Mouse (Mus musculus) hindbrain, embryonic 11.5 days (tissue): ENCODE measurements at regions not wholly inside any gene's neighbourhood (a gene's known extent, or its start where the extent isn't known, plus 50 kb on each side); places are given as distances from the start of the nearest gene placed in this dataset.

Experiments used
- ATAC-seq: fragments of 200-750 bp; cut with Nextera tagmentation; 2 replicates; pipeline ENCODE4 v1.8.0; 2017; ENCODE audit warnings: mild to moderate bottlenecking, moderate TSS enrichment, moderate library complexity; ENCODE audit not compliant: low FRiP score
- DNase-seq: peaks from one replicate; pipeline ENCODE4 v3.0.0-alpha.2; 2015; ENCODE audit warnings: low spot score
- H3K27ac ChIP-seq: fragments of 300-500 bp; sonication (generic); 2 replicates; pipeline ENCODE4 v1.5.1; 2014; ENCODE audit warnings: mild to moderate bottlenecking, low read depth, low read length
- H3K27me3 ChIP-seq: fragments of 300-500 bp; sonication (generic); 2 replicates; pipeline ENCODE4 v1.6.1; 2014; ENCODE audit warnings: mild to moderate bottlenecking, low read length, moderate library complexity, mixed read lengths; ENCODE audit not compliant: control insufficient read depth, insufficient read depth
- H3K36me3 ChIP-seq: fragments of 300-500 bp; sonication (generic); 2 replicates; pipeline ENCODE4 v1.6.1; 2014; ENCODE audit warnings: mild to moderate bottlenecking, low read length, moderate library complexity, mixed read lengths; ENCODE audit not compliant: control insufficient read depth, insufficient read depth
- H3K4me1 ChIP-seq: fragments of 300-500 bp; sonication (generic); replicated peaks from 2 replicates; pipeline ENCODE4 v1.6.1; 2014; ENCODE audit warnings: low read length, mixed read lengths; ENCODE audit not compliant: control insufficient read depth, insufficient read depth
- H3K4me2 ChIP-seq: fragments of 300-500 bp; sonication (generic); replicated peaks from 2 replicates; pipeline ENCODE4 v1.6.1; 2014; ENCODE audit warnings: mild to moderate bottlenecking, low read depth, low read length
- H3K4me3 ChIP-seq: fragments of 300-500 bp; sonication (generic); 2 replicates; pipeline ENCODE4 v1.5.1; 2014; ENCODE audit warnings: low read depth, low read length
- H3K9ac ChIP-seq: fragments of 300-500 bp; sonication (generic); 2 replicates; pipeline ENCODE4 v1.6.1; 2014; ENCODE audit warnings: low read depth, low read length
- H3K9me3 ChIP-seq: fragments of 300-500 bp; sonication (generic); 2 replicates; pipeline ENCODE4 v1.6.1; 2016; ENCODE audit warnings: low read length; ENCODE audit not compliant: control insufficient read depth
- WGBS: fragments of 180-500 bp; shearing (Covaris S2); extraction: QIAGEN DNeasy Blood & Tissue Kit; methylation state at CpG from one replicate; pipeline ENCODE4 v1.1.7; 2014; 5-methylcytosine and 5-hydroxymethylcytosine counted together

GRCm38 (mm10) chr12:110154225-110154962, 124.5 kb upstream of the Dio3 start:
- Histone ChIP-seq H3K27ac (no peak overlapping the region), H3K9me3 (no peaks in the 10 kb centered on the region), H3K9ac (no peak overlapping the region), H3K36me3 (no peaks in the 10 kb centered on the region), H3K4me2 (no peak overlapping the region), H3K4me1 (no peaks in the 10 kb centered on the region), H3K4me3 (no peak overlapping the region), H3K27me3 (no peaks in the 10 kb centered on the region)
- DNase-seq (no peak), ATAC-seq (no peak)
- 86% methylated on average over 8 of the region's 8 CpGs for WGBS

DNA sequence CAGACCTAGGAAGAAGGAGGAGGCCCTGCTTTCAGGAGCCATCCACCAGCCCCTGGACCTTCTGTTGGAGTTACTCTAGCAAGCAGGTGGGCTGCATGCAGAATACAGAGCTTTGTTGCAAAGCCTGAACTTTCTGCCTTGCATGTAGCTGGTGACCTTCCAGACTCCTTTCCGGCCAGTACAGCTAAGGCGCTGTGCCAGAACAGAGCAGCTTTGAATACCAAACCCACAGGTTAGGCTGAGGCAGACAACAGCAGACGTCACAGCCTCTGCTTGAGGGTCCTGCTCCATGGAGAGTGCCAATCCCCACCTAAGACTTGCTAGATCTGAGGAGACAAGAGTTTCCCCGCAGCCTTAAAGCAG, 123.9 kb upstream of the Dio3 start:
- Histone ChIP-seq H3K4me2 (no peak overlapping the region), H3K4me3 (no peak overlapping the region)
- WGBS = 86% methylated on average over 4 of the region's 4 CpGs

GRCm38 (mm10) chr12:110156441-110156840, 122.4 kb upstream of the Dio3 start:
- Histone ChIP-seq H3K27ac (no peak overlapping the region), H3K4me1 (no peaks in the 10 kb centered on the region), H3K4me3 (no peak overlapping the region), H3K36me3 (no peaks in the 10 kb centered on the region), H3K9ac (no peak overlapping the region), H3K27me3 (no peaks in the 10 kb centered on the region), H3K4me2 (no peak overlapping the region), H3K9me3 (no peaks in the 10 kb centered on the region)
- ATAC-seq (no peak), DNase-seq (no peak)
- 39% methylated on average over 8 of the region's 8 CpGs for WGBS

More for the DNA sequence above, 123.9 kb upstream of the Dio3 start:
- Histone ChIP-seq H3K9ac (no peak overlapping the region), H3K27ac (no peak overlapping the region), H3K27me3 (no peaks in the 10 kb centered on the region), H3K36me3 (no peaks in the 10 kb centered on the region), H3K9me3 (no peaks in the 10 kb centered on the region), H3K4me1 (no peaks in the 10 kb centered on the region)
- DNase-seq (no peak), ATAC-seq (no peak)

DNA sequence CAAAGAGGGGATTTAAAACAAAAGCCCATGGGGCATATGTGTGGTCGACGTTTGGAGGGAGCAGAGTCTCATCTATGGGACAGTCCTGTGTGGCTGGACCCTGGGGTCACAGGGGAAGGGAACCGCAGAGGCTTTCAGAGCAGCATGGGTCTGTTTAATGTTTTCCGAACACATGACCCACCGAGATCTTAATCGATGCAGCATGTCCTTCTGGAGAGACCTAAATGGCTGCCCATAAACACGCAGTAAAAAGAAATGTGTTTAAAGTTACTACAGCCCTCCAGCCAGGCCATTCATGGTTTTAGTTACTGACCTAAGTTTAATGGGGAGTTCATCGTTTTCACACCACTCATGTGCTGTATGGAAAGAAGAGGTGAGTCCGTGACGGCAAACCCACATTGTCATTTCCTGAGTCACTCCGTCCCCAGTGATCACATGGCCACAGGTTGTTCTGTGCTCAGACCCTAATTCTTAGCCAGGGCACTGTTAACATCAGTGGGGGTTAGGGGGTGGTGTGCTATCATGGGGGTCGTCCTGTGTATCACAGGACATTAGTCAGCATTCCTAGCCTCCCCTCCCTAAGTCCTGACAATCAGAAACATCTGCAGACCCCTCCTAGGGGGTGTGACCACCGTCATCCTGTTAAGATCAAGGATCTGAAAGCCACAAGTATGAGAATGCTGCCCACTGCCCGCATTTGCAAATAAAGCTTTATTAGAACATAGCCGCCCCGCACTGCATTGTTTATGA, 120.7 kb upstream of the Dio3 start:
- Histone ChIP-seq H3K9ac (no peak overlapping the region), H3K4me2 (no peak overlapping the region), H3K4me1 (no peaks in the 10 kb centered on the region), H3K36me3 (no peaks in the 10 kb centered on the region), H3K9me3 (no peaks in the 10 kb centered on the region), H3K4me3 (no peak overlapping the region), H3K27me3 (no peaks in the 10 kb centered on the region), H3K27ac (no peak overlapping the region)
- DNase-seq (no peak), ATAC-seq (no peak)
- 70% methylated on average over 16 of the region's 16 CpGs for WGBS

DNA sequence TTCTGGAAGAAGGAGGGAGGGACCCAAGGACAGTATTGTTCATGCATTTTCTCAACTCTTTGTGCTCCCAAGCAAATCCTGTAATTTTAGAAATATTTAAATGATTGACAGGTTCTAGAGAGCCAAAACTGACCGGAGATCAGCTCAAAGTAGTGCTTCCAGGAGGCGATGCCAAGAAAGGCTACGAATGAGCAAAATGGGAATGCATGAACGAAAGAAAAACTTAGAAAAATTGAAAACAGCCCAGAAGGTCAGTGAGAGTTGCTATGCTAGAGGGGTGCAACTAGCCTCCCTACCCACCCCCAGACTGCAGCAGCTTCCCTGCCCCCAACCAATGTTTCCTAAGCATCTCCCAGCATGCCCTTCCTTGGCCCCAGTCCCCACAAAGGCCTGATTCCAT, 117.6 kb upstream of the Dio3 start:
- WGBS = 83% methylated on average over 4 of the region's 4 CpGs
- no peaks in the 10 kb centered on the region for H3K4me1 ChIP-seq
- no peak overlapping the region for H3K27ac ChIP-seq
- no peak overlapping the region for H3K4me3 ChIP-seq
- no peaks in the 10 kb centered on the region for H3K9me3 ChIP-seq
- no peaks in the 10 kb centered on the region for H3K36me3 ChIP-seq
- H3K9ac ChIP-seq = no peak overlapping the region
- no peak overlapping the region for H3K4me2 ChIP-seq
- DNase-seq (no peak), ATAC-seq (no peak)
- H3K27me3 ChIP-seq = no peaks in the 10 kb centered on the region

DNA sequence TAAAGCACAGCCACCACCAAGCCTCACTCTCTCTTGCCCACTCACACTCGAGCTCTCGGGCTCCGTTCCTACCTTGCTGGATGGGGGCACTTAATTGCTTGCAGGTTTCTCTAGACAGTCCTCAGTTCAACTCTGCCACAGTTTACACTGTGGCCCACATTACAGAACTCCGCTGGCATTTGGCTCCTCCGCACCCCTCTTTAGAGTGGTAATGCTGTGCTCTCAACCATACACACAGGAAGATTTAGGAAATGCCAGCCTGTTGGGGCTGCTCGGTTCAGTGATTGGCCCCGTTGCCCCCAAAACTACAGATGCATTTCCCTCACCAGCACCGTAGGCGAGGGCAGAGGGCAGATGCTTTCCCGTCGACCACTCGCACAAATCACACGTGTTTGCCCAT, 113.4 kb upstream of the Dio3 start:
- Histone ChIP-seq H3K9ac (no peak overlapping the region), H3K27me3 (no peaks in the 10 kb centered on the region), H3K27ac (no peak overlapping the region), H3K4me2 (no peak overlapping the region), H3K4me3 (no peak overlapping the region), H3K4me1 (no peaks in the 10 kb centered on the region), H3K9me3 (no peaks in the 10 kb centered on the region), H3K36me3 (no peaks in the 10 kb centered on the region)
- ATAC-seq (no peak), DNase-seq (no peak)
- WGBS = 75% methylated on average over 13 of the region's 13 CpGs

DNA sequence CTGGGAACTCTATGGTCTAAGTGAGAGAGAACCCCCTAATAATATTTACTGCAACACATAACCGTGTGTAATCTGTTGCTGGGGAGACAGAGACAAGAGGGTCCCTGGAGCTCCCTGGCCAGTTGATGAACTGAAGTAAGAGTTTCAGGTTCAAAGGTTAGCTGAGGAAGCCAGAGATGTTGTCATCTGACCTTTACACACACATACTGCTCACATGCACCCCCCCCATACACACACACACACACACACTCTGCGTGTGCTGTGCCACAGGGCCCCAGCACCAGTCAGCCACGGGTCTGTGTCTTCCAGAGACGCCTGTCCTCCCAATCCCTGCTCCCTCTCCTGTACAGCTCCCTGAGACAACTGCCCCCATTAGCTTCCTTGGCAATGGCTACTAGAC, 110.5 kb upstream of the Dio3 start:
- Histone ChIP-seq H3K4me1 (no peaks in the 10 kb centered on the region), H3K27ac (no peak overlapping the region), H3K9me3 (no peaks in the 10 kb centered on the region), H3K27me3 (no peaks in the 10 kb centered on the region), H3K36me3 (no peaks in the 10 kb centered on the region), H3K9ac (no peak overlapping the region), H3K4me2 (no peak overlapping the region), H3K4me3 (no peak overlapping the region)
- 88% methylated on average over 4 of the region's 4 CpGs for WGBS
- DNase-seq (no peak), ATAC-seq (no peak)

- Histone ChIP-seq H3K27me3 (no peaks in the 10 kb centered on the region), H3K27ac (no peak overlapping the region), H3K4me3 (no peak overlapping the region), H3K9ac (no peak overlapping the region), H3K9me3 (no peaks in the 10 kb centered on the region), H3K4me2 (no peak overlapping the region), H3K36me3 (no peaks in the 10 kb centered on the region), H3K4me1 (no peaks in the 10 kb centered on the region)
- 96% methylated on average over 1 of the region's 1 CpGs for WGBS
- ATAC-seq (no peak), DNase-seq (no peak)
Observed at GRCm38 (mm10) chr12:110169261-110169660, 109.6 kb upstream of the Dio3 start.

DNA sequence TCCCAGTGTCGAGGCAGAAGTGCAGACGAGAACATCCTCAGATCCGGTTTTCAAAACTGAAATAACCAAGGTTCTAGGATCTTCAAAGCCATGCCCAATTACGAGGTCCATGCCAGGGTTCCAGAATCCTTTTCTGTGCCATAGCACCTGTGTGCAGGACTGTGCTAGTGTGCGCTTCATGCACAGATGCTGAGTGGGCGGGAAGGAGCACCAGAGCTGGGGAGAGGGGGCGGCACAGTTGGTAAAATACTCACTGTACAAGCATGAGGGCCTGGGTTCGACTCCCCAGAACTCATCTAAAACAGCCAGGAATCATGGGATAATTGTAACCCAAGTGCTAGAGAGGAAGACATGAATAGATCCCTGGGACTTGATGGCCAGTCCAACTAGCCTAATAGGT, 108.4 kb upstream of the Dio3 start:
- no peak for DNase-seq
- no peak overlapping the region for H3K27ac ChIP-seq
- no peak overlapping the region for H3K9ac ChIP-seq
- no peaks in the 10 kb centered on the region for H3K4me1 ChIP-seq
- ATAC-seq = no peak
- 90% methylated on average over 8 of the region's 8 CpGs for WGBS
- no peak overlapping the region for H3K4me2 ChIP-seq
- no peaks in the 10 kb centered on the region for H3K9me3 ChIP-seq
- H3K4me3 ChIP-seq = no peak overlapping the region
- no peaks in the 10 kb centered on the region for H3K27me3 ChIP-seq
- no peaks in the 10 kb centered on the region for H3K36me3 ChIP-seq
